Comparison of ENCODE assay signal across 8 mouse cellular contexts in genomic region chr5:125533225-125533900, GRCm38 (mm10). TPM values are rescaled to one million over a fixed set of nuclear protein-coding genes. Genes with fewer than 3 reads are reported as not detected.
DNase-seq lines count a peak whose midpoint lies in the region; ATAC-seq lines count a peak whose summit lies in the region.

No protein-coding gene starts in this region.

- ATAC-seq in hindbrain, embryonic 15.5 days (ENCODE audit: low FRiP score, low read depth): no peak
- ATAC-seq in midbrain, embryonic 14.5 days (ENCODE audit: low FRiP score, low TSS enrichment): no peak
- no peak for ATAC-seq in activated CD4-positive, CD25-positive, alpha-beta regulatory T cell, adult 4 months

- no peaks in the 10 kb centered on the region for H3K9me3 ChIP-seq in hindbrain, embryonic 15.5 days
- H3K9me3 ChIP-seq in midbrain, embryonic 14.5 days (ENCODE audit: control insufficient read depth, low read length): no peaks in the 10 kb centered on the region

- peaks cover 42% of the 10 kb centered on the region for H3K4me1 ChIP-seq in hindbrain, embryonic 15.5 days (replicated peaks)
- H3K4me1 ChIP-seq in midbrain, embryonic 14.5 days (ENCODE audit: control insufficient read depth, insufficient read depth, low read length): peaks cover 31% of the 10 kb centered on the region

- 2% methylated on average over 24 of the region's 24 CpGs for WGBS in hindbrain, embryonic 15.5 days
- 1% methylated on average over 24 of the region's 24 CpGs for WGBS in midbrain, embryonic 14.5 days

- peaks cover 13% of the 10 kb centered on the region for H3K27me3 ChIP-seq in hindbrain, embryonic 15.5 days
- H3K27me3 ChIP-seq in midbrain, embryonic 14.5 days (ENCODE audit: control insufficient read depth, insufficient read depth, low read length): peaks cover 35% of the 10 kb centered on the region

- H3K4me2 ChIP-seq in hindbrain, embryonic 15.5 days: peak overlapping the region; percentile 93
- peak overlapping the region; percentile 91 for H3K4me2 ChIP-seq in midbrain, embryonic 14.5 days (ENCODE audit: low read length)

- no peaks in the 10 kb centered on the region for H3K36me3 ChIP-seq in hindbrain, embryonic 15.5 days
- no peaks in the 10 kb centered on the region for H3K36me3 ChIP-seq in midbrain, embryonic 14.5 days (ENCODE audit: control insufficient read depth, insufficient read depth, low read length)

- peak overlapping the region; percentile 66 for H3K27ac ChIP-seq in hindbrain, embryonic 15.5 days (replicated peaks)
- peak overlapping the region; percentile 67 for H3K27ac ChIP-seq in midbrain, embryonic 14.5 days (replicated peaks; ENCODE audit: low read depth, low read length)

- H3K9ac ChIP-seq in hindbrain, embryonic 15.5 days: peak overlapping the region; percentile 75
- peak overlapping the region; percentile 59 for H3K9ac ChIP-seq in midbrain, embryonic 14.5 days (replicated peaks; ENCODE audit: low read length)

- peak overlapping the region; percentile 66 for H3K4me3 ChIP-seq in hindbrain, embryonic 15.5 days
- H3K4me3 ChIP-seq in midbrain, embryonic 14.5 days (replicated peaks; ENCODE audit: low read depth, low read length): peak overlapping the region; percentile 57

- peak; percentile 21 for DNase-seq in embryo, embryonic 11 days
- no peak for DNase-seq in embryo, embryonic 9.5 days (ENCODE audit: extremely low spot score)
- peak; percentile 59 for DNase-seq in ZHBTc4 (ENCODE audit: low read depth, low spot score)
- DNase-seq in midbrain, embryonic 14.5 days: peak; percentile 62
- DNase-seq in spleen, postnatal 4 days (ENCODE audit: low spot score in 2 of 2): no peak
- no peak for DNase-seq in ovary, postnatal 10 days (ENCODE audit: low spot score)

RNA-seq across cellular contexts. Expression of gene Tmem132b, which starts 1.8 kb away (rescaled TPM):
- 6.2 and 6.4 TPM in 2 replicates for polyA plus RNA-seq in hindbrain, embryonic 15.5 days (2015; fragmentation: Nextera tagmentation; extraction: Ambion mirVana)
- polyA plus RNA-seq in midbrain, embryonic 14.5 days (2014; fragmentation: Nextera tagmentation; extraction: Ambion mirVana): 4.9 and 6.2 TPM in 2 replicates
- not detected for polyA plus RNA-seq in activated CD4-positive, CD25-positive, alpha-beta regulatory T cell, adult 4 months (2017; shearing (Covaris generic))

RNA-seq across cellular contexts. Expression of gene Aacs, which starts 57.7 kb away (rescaled TPM):
- polyA plus RNA-seq in hindbrain, embryonic 15.5 days (2015; fragmentation: Nextera tagmentation; extraction: Ambion mirVana): 104 and 106 TPM in 2 replicates
- polyA plus RNA-seq in midbrain, embryonic 14.5 days (2014; fragmentation: Nextera tagmentation; extraction: Ambion mirVana): 63.6 and 71.3 TPM in 2 replicates
- polyA plus RNA-seq in activated CD4-positive, CD25-positive, alpha-beta regulatory T cell, adult 4 months (2017; shearing (Covaris generic)): 10 to 100 TPM; 18.0 to 36.4 TPM

Comparison
In these comparisons a context has a peak if more than half of its experiments do, and no peak if none do; other contexts are left out.
1. DNase-seq: peak in embryo, embryonic 11 days (single experiment), ZHBTc4 (single experiment) and midbrain, embryonic 14.5 days (single experiment); none in embryo, embryonic 9.5 days (single experiment), spleen, postnatal 4 days (0 of 2) and ovary, postnatal 10 days (single experiment).